Mouse (Mus musculus) cerebellum, adult 18-20 months (tissue): ENCODE results near the gene Minpp1.

Experiments used
- DNase-seq, 2 experiments: peaks; one replicate each; pipeline ENCODE4 v3.0.0; 2021

Gene Minpp1

DNA sequence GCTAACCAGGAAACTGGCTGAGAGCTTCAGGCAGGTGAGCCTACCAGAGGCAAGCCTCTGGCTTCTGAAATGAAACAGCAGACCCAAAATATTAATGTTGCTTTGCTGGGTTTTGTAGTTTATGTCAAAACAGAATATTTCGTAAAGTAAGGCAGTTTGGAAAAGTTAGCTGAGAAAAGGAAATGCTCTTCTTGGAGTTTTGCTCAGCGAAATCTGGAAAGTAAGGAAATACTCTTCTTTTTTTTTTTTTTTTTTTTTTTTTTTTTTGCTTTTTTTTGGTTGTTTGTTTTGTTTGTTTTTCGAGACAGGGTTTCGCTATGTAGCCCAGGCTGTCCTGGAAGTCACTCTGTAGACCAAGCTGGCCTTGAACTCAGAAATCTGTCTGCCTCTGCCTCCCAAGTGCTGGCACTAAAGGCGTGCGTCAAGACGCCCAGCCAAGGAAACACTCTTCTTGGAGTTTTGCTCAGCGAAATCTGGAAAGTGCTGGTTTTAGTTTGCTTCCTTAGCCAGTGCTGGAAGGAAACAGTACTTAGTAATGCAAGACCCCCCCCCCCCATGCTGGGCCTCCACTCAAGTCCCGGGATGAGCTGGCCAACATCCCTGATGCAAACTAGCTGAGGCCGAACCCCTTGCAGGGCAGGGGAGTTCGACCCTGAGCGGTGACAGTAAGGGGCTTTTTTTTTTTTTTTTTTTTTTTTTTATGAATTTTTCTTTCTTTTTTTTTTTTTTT is 3.8 kb downstream of the Minpp1 start:
- no peak for DNase-seq

DNA sequence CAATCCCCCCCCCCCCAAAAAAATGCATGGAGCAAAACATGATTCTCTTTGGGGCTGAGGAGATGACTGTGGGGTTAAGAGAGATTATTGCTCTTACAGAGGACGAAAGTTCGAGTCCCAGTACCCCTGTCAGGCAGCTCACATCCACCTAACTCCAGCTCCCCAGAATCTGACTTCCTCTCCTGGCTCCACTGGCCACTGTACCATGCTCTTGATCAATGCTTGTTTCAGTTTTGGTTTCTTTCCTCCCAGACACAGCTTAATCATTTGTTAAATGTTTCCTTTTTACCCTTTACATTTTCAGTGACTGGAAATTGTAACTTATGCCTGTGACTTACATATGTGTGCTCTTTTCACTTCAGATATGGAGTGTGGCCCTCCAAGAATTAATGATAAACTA is 5.4 kb downstream of the Minpp1 start:
- no peak for DNase-seq

DNA sequence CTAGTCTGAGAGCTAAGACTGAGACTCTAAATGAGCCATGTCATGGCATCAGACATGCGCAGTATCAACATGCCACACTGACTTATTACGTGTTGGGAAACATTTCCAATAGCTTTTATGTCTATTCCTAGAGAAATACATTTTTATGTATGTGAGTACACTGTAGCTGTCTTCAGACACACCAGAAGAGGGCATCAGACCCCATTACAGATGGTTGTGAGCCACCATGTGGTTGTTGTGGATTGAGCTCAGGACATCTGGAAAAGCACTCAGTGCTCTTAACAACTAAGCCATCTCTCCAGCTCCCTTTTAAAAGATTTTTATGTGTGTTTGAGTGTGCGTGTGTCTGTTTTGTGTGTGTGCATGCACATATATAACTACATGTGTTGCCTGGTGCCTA is 6.8 kb downstream of the Minpp1 start:
- no peak for DNase-seq

GRCm38 (mm10) chr19:32492981-32493380 is 7.4 kb downstream of the Minpp1 start:
- DNase-seq: no peak

DNA sequence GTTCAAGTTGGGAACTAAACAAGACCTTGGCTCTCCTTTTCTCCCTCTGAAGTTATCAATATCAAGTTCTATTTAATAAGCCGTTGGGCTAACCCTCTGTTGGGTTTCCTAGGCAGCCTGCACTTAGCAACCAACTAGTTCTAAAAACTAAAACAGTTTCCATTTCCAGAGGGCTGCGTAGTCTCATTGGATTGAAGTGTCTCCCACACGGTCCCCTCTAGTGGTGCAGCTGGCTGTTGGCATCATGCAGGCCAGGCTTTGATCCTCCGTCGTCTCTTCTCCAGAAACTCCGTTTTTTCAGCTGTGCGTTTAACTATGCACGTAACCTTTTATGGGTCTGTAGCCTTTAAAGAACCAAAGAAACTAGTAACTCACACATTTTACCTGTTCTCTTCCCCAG is 7.9 kb downstream of the Minpp1 start:
- DNase-seq: no peak

DNA sequence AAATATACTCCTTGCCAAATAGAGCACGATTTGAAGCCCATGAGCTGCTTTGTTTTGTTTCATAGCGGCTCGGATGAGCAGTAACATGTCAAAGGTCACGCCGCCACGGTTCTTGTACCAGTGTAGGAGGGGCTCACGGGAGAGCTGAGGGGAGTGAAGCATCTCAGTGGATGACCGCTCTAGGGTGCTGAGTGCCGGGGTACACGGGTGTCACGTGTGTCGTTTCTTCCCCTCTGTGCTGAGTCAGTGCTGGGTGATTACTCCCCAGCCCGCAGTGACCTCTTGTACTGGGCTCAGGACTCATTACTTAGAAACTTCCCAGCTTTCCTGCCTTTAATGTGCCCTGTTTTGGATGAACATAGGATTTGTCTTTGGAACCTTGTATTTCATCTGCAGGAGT is 9.0 kb downstream of the Minpp1 start:
- DNase-seq: no peak

DNA sequence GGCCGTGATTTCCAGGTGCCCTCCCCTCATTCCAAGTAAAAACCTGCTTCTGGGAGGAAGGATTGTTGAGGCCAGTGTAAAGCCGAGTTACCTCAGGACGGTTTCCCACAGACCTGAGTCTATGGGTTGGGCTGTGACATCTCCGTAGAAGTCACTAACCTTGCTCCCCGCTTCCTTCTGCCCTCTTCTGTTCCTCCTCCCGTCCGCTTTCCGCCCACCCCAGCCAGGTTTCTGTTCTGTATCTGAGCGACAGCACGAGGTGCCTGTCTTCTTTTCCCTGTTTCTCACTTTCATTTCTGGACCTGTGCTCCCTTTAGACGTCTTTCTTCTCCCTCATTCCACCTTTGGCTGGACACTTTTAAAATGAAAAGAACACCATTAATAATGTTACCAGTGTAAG is 9.5 kb downstream of the Minpp1 start:
- no peak for DNase-seq

- DNase-seq: no peak
Measured at GRCm38 (mm10) chr19:32497411-32497810, 11.8 kb downstream of the Minpp1 start.

DNA sequence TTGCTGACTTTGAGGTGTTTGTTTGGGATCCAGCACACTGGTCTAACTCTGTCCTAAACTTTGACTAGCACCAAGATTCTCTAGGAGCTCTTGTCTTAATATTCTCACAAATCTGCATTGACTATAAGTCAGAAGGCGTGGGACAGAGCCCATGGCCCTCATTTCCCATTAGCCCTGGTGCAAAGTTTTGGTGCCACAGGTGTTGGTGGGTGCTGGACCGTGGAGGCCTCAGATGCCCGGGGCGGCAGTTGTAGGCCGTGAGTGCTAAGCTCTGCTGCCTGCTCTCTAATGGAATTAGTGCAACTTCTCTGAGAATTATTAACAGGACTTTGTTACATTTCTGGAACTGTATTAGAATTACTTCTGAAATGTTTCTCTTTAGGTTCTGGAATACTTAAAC is 12.4 kb downstream of the Minpp1 start:
- no peak for DNase-seq

DNA sequence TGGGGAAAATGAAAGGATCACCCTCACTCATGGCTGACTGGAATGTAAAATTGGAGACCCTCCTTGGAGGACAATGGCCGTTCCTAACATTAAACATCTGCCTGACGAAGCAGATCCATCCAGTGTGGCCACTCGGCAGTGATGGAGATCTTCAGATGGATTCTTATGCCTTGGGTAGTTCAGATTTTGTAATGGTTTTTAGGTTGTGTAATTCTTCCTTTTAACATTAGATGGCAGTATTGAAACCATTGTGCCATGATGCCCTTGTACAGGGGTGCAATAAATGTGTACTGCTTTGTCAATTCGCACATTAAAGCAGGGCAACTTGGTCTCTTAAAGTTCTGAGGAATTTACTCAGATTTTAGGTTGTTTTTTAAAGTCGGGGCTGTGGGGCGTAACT is 15.8 kb downstream of the Minpp1 start:
- no peak for DNase-seq

DNA sequence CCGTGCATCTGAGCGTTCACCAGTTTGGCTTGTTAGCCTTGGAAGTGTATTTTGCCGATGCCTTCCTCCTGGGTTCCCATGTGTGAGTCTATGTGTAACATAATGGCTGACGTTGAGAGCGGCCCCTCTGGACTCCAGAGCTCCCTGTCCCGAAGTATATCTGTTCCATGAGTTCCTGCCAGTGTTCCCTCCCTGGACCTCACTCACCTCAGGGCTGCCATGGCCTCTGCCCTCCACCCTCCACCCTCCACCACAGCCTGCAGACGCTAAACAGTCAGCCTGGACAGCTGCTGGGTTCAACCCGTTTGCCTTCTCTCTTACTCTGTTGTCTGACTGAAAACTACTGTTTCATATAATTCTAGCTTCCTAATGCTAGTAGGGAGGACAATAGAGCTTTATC is 20.5 kb downstream of the Minpp1 start:
- DNase-seq: no peak

DNA sequence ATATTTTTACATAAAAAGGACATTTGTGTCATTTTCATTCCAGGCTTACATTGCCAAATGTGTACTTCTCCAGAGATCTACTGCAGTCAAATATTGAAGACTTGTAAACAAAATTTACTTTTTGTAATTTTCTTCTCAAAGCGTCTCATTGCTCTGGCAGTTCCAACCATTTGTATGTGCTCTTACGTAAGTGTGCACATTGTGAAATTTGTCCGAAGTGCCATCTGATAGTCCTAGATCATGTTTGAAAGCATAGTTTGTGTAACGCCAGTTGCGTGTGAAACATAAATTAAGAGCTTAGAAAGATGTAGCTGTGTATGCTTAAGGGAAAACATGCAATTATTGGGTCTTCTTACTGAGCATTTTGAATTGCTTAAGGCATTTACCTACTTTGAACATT is 20.9 kb downstream of the Minpp1 start:
- no peak for DNase-seq

DNA sequence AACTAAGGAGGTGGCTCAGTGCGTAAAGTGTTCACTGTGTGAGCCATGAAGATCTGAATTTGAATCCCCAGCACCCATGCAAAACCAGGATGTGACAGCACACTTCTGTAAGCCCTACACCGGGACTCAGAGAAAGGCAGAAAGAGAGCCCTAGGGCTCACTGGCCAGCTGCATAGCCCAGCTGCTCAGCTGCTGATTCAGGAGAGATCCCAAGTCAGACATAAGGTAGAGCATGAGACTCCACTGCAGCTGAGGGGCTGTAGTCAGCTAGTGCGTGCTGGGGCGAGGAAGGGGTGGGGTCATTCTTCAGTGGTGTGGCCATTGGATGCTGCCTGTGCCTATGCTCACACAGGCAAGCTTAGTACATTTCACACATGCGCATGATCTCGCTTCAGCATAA is 21.5 kb downstream of the Minpp1 start:
- DNase-seq: no peak

DNA sequence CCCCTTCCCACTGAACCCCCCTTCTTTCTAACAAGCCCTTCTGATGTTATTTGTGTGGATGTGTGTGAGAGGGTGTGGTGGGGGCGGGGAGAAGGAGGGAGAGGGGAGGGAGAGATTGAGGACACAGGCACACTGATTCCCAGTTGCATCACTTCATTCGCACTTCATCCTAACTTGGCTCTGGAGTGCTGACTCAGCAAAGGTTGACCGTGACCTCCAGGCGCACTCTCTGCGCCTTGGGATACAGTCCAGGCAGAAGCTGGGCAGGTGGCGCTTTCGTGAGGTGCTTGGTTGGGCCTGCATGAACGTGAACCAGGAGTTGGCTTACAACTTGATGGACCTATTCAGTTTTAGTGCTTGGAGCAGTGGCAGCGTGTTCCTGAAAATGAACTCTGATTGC is 22.0 kb downstream of the Minpp1 start:
- DNase-seq: no peak

- no peak for DNase-seq
Measured at GRCm38 (mm10) chr19:32510267-32510666, 24.7 kb downstream of the Minpp1 start.

DNA sequence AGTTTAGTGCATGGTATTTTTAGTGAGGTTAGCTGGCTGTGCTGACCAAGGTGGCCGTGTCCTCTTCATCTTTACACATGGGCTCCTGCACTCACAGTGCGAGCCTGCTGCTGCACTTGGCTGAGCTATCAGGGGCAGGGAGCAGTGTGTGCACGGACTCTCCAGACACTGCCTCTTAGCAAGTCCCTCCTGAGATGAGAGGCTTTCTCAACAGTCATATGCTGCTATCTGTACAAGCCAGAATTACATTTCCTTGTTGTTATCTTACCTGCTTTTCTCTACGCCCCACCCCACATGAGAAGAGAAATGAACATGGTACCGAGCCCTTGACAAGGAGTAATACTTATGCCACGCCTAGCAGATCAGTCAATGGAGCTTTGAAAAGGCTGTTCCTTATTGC is 25.4 kb downstream of the Minpp1 start:
- DNase-seq: no peak

- no peak for DNase-seq
Measured at GRCm38 (mm10) chr19:32512518-32512917, 26.9 kb downstream of the Minpp1 start.

- no peak for DNase-seq
Measured at GRCm38 (mm10) chr19:32516575-32516974, 31.0 kb downstream of the Minpp1 start.

- DNase-seq: no peak
Measured at GRCm38 (mm10) chr19:32521446-32521845, 35.9 kb downstream of the Minpp1 start.

- DNase-seq: no peak
Measured at GRCm38 (mm10) chr19:32522247-32522646, 36.7 kb downstream of the Minpp1 start.

GRCm38 (mm10) chr19:32522753-32523307 is 37.3 kb downstream of the Minpp1 start:
- DNase-seq: no peak

DNA sequence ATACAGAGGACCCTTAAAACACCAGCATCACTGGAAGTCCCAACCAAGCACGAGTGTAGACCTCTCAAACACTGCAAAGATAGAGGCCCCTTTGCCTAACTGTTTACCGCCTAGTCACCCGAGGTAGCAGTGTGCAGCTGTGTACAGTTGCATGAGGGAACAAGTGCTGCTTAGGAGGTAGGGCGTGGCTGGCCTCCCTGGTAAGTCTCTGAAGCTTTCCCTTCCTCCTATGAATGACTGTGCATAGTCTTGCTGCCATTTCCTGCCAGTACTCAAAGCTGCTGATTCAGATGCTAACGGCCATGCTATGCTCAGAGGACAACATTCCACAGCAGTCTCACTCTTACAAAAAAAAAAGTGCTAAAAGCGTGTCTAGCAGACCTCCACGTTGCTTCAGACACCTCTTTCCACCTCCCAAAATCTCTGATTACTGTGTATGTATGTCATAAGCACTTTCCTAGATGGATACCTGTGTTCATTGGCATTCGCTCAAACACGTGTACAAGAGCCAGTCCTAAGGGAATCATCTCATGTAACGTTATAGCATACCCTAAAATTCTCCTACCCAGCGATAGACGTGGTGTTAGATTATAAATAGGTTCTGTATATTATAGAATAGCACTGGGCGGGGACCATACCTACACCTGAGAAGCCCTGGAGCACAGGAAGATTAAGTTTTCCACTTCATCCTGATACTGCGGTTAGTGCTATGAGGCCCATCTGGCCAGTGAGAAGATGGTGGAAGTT is 38.4 kb downstream of the Minpp1 start:
- DNase-seq: no peak

DNA sequence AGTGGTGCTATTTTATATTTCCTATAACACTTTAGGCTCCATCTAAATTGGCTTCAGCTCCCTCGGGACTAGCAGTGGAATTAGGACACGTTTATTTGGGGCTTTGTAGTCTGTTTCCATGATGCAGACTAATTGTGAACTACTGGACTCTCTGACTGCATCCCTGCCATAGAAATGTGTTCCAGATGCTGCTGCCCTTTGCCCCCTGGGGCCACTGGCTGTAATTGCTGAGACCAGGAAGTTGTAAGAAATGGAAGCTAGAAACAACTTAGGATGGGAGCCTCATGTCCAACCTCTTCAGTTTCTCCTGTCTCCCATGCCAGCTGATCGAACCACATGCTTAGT is 38.9 kb downstream of the Minpp1 start:
- DNase-seq: no peak

GRCm38 (mm10) chr19:32527139-32527538 is 41.6 kb downstream of the Minpp1 start:
- no peak for DNase-seq

GRCm38 (mm10) chr19:32528723-32529122 is 43.2 kb downstream of the Minpp1 start:
- DNase-seq: no peak
